Mouse (Mus musculus): Measurements from ENCODE around the gene Brd3.
A peak's percentile ranks its signal among the peaks of the same experiment; 100 is the strongest.

The Brd3 gene

DNA sequence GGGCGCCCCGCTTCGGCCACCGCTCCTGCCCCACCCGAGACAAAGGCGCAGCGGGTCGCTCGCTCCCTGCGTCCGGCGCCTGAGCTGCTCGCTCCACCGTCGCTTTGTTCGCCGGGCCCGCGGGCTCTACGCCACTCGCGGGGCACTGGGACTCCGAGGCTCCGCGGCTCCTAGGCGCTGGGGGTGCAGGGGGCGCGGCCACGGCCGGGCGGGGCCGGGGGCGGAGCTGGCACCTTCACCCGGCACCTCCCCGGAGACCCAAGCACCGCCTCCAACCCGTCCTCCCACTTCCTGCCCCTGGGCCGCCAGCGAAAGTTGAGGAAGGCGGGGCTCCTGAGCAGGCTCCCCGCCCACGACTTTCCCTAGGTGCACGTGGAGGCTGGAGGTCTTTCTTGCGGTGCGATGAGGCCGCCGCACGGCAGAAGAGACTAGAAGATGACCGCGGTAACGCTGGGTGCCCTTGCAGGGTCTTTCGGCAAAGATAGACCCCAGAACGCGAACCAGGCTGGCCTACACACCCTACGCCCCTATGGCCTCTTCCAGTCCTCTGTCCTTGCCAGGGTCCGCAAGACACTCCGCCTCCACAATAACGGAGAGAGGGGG lies 80.5 kb downstream of the Brd3 start, which contains the start of gene Vav2:
Gene Vav2 (minus strand): TSS at position 179 of the 603 bp plus-strand sequence.
- DNase-seq (ENCODE audit: low spot score in 2 of 2), result peak; percentile 69 to 73

DNA sequence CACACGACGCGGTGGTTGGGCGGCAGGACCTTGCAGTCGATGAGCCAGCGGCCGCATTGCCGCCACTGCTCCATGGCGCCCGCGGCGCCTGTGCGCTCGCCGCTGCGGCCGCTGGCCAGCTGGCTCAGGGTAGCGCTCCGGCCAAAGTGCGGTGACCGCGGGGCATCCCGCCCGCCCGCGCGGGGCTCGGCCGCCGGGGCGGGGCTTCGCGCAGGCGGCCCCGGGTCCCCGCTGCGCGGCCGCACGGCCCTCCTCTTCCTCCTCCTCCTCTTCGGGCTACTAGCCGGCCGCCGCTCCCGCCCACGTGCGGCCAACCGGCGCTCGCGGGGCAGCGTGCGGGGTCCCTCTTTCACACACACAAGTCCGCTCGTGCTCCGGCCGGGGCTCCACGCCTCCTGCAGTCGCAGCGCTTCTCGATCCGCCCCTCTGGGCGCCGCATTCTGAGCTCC lies 81.0 kb downstream of the Brd3 start:
- no peak for DNase-seq (ENCODE audit: low spot score in 2 of 2)

DNA sequence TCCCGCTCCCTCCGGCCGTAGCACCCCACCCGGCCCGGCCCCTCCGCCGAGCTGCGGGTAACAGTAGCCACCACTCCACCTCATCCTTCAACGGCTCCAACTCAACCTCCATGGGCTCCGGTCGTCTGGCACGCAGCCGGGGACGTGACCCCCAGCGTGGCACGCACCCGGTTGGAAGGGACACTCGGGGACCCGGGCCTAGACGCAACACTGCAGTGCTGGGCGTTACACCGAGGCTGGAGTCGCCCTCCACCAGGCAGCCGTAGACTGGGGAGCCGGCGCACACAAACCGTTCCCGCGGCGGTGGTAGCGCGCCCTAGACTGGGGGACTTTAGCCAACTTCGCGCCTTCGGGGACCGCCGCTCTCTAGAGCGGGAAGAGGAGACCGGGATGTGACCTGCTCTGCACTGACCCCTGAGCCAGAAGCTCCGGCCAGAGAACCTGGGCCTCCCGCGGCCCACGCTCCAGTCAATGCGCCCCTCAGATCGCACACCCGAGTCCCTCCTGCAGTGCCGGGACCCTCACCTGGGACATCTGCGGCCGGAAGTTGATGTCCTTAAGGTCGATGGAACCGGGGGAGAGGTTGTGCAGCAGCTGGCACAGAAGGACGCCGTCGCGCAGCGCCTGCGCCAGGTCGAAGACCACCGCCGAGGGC lies 81.6 kb downstream of the Brd3 start:
- DNase-seq (ENCODE audit: low spot score in 2 of 2), result no peak

DNA sequence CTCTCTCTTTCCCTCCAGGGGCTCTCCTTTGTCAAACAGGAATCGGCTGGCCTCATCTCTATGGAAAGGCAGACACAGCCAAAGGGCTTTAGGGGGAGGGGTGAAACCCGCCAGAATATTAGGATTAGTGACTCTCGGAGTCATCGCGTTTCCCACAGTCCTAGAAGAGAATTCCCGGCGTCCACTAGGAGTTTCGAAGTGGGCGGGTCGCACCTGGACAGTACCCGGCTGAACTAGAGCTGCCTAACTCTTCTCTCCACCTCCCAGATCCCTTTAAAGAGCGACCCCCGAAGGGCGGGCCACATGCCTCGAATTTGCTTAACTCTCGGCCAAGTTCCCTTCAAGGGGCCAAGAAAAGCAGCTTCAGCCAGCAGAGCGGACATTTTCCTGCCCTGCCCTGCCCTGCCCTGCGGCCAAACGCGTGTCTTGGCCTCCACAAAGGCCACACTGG lies 82.3 kb downstream of the Brd3 start:
- DNase-seq (ENCODE audit: low spot score in 2 of 2), result no peak

DNA sequence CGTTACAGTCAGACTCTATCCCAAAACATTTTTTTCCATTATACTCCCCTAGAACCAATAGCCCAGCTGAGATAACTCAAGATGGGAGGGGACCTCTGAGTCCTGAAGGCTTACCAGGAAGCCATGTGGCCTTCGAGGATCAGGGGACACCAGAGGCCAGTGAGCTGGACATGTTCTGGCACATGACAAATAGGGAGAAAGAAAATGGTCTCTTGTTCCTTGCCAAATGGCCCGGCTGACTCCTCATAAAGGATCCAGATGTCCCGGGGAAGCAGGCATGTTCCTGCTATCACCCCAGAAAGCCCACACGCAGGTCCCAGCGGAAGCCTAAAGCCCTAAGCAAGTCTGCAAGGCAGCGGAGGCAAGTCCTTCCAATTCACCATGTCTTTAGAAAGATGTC lies 83.9 kb downstream of the Brd3 start:
- DNase-seq (ENCODE audit: low spot score in 2 of 2), result no peak

DNA sequence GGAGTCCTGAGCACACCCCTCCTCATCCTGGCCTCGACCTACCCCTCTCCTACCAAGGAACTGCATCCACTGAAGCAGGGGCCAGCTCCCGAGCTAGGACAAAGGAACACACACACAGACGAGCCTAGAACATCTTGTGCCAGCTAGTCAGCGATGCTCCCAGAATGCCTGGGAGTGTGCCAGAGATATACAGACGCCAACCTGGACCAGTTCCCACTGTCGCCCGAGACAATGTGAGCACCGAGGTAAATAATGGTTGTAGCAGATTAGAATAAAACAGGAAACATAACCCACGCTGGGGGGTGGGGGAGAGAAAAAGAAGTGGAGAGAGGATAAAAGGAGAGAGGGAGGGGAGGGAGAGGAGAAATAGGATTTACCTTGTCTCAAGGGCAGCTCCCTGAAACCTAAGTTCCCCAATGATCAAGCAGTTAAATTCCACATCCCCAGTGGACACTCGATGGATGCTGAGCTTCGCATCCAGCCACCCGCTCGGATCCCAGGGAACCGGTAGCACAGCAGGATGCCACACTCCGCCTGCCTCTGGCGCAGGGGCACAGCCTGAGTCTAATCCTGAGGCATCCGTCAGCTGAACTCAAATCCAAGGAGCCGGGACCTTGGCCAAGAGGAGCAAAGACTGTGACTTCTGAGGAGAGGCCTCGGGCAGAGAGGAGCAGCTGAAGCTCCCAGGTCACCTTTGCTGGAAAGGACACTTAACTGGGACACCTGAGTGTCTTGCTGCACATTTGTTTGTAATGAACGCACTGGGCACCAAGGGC lies 86.0 kb downstream of the Brd3 start:
- DNase-seq (ENCODE audit: low spot score in 2 of 2), result peak in 1 of 2 experiments; percentile 61

DNA sequence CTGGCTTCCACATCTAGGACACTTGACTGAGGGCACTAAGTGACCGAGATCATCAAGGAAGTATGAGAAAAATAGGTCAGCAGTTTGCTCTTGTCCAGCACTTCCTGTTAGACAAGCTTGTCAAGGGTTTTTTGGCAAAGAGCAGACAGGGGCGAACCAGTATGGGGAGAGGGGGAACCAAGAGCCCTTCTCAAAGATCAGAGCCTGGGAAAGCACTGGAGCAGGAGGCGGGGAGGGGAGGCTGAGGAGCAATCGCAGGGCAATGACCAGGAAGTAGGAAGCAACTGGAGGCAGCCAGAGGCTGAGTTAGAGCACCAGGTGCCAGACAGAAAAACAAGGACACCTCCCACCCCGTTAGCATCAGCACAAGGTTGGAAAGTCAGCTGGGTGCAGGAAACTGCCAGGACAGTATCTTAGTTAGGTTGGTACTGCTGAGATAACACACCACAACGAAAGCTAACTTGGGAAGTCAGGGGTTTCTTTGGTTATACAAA lies 88.8 kb downstream of the Brd3 start:
- DNase-seq (ENCODE audit: low spot score in 2 of 2), result no peak

DNA sequence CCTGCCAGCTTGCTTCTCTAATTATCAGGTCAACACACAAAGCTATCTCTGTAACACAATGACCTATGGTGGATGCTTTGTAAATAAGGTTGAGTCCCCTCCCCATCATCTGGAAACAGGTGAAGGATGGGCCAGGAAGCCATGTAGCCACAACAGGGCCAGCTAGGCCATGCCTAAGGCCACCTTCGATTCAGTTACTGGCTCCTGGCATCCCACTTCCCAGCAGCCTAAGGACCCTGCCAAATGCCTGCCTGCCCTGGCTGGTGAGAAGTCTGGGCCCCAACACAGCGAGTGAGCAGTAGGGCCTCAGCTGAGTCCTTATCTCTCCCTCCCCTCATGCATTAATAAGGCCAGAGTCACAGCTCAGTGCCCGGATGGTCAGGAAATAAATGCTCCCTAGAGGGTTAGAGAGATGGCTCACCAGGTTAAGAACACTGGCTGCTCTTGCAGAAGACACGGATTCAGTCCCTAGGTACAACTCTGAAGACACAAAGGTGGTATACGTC lies 89.8 kb downstream of the Brd3 start:
- DNase-seq (ENCODE audit: low spot score in 2 of 2), result no peak

DNA sequence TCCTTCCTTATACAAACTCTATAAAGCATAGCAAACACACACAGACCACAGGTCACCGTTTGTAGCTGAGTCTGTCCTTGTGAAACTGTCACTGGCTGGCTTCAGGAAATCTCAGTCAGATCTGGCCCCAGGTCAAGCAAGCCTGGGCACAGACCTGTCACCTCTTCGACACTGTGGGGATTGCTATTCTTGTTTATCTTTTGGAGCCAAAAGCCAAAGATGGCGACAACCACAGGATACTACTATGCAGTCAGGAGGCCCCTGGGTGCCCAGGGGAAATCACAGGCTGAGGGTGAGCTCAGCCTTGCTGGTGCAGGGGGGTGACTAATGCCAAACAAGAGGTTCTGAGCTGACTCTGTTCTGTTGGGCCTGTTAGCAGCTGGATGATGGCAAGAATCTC lies 91.0 kb downstream of the Brd3 start:
- no peak for DNase-seq (ENCODE audit: low spot score in 2 of 2)

DNA sequence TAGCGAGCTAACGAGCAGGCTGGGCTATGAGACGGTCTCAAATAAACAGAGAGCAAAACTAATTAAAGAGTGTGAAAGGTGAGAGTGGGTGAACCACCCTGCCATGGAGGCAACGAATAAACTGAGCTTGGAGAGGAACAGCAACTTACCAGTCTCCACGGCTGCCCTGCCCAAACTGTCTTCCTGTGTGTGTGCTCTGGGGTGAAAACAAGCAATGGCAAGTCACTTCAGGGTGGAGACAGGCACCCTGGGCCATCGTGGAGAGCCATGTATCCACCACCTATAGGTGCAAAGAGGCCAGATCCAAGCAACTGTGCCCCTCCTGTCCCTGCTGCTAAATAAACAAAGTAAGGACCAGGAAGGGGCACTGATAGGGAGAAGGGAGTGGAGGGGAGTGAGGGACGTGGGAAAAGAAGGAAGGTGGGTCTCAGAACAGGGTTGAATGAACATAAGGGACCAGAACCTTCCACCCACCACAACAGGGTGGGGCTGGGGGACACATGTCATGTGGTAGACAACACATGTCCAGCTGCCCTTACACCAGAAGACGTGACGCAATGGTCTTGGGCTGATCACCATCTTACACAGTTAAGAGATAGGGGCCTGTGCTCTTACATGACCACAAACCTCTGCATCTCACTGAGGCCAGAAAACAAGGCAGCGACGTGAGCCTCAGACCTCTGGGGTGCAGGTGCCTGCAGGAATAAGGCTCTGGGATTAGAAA lies 92.2 kb downstream of the Brd3 start:
- no peak for DNase-seq (ENCODE audit: low spot score in 2 of 2)

DNA sequence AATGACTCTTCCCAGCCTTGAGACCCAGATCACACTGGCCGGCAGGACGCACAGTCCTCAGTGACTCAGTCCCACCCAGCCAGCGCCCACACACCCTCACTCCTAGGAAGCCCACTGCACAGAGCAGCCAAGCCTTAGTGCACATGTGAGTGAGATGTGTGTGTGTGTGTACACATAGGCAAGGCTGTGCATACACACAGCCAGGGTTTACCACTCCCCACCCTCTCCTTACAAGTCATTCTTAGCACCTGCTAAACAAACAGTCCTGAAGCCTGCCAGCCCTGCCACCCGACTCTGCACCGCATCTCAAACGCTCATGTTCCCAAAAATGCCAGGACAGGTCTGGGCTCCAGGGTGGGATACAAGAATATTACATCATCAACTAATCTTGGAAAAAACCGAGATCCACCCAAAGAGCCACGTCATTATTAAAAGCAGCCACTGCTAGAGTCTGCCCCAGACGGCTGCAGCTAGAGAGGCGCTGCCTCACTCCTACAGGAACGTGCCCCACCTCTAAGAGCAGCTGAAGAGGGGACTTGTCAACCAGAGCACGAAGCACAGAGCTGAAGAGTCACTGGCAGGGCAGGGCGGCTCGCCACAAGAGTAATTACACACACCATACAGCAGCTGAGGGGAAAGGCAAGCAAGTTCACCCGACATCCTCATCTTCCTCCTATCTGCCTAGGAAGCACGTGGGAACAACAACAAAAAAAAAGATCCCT lies 93.4 kb downstream of the Brd3 start:
- DNase-seq (ENCODE audit: low spot score in 2 of 2), result no peak

DNA sequence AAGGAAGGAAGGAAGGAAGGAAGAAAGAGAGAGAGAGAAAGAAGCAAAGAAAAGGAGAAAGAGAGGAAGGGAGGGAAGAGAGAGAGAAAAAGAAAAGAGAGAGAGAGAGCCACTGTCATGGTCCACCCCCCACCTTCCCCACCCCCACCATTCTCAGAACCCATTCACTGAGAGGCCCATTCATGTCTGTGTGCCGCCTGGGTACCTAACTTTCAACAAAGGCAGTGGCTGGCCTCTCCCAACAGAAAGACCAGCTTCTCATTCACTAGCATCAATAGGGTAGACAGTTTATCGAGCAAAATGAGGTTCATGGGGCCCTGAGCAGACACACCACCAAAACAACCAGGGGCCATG lies 93.9 kb downstream of the Brd3 start:
- DNase-seq (ENCODE audit: low spot score in 2 of 2), result no peak

DNA sequence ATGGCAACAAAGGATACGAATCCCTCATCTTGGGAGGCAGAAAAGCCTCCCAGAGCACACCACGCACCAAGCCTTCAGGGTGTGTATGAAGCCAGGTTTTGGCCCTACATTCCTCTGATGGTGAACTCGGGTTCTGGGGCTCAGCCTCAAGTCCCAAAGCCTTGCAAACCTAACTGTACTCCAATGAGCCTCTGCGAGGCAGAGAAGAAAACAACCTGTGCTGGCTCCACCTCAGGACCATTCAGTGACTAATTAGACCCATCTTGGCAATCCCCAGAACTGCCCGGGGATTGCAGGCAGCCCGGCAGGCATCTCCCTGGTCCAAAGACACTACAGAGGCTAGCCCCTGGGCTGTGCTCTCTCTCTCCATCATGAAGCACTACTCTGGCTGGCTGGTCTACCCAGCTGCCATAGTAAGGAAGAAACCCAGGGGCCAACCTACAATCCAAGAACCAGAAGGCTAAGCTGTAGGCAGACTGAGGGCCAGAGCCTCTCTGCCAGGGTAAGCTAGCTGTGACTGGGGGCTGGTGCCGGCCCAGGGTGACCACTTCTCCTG lies 95.1 kb downstream of the Brd3 start:
- no peak for DNase-seq (ENCODE audit: low spot score in 2 of 2)

DNA sequence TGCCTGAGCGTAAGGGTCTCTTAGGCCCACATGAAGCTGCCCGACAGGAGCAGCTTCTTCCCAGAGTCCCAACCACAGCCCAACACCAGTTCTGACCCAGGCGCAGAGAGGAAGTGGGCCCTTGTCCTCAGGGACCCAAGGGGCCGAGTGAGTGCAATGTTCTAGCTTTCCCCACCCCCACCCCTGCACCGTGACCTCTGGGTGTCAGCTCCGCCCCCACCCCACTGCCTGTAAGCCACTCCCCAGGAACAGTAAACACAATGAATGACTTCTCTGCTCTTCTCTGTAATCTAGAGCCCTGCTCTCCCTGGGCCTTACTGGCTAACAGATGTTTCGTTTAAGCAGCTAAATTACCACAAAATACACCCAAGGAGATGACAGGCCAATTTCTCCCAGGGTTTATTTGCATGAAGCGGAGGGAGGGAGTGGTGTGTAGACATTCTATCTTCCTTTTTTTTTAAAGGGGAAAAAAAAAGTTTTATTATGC lies 95.7 kb downstream of the Brd3 start:
- no peak for DNase-seq (ENCODE audit: low spot score in 2 of 2)

DNA sequence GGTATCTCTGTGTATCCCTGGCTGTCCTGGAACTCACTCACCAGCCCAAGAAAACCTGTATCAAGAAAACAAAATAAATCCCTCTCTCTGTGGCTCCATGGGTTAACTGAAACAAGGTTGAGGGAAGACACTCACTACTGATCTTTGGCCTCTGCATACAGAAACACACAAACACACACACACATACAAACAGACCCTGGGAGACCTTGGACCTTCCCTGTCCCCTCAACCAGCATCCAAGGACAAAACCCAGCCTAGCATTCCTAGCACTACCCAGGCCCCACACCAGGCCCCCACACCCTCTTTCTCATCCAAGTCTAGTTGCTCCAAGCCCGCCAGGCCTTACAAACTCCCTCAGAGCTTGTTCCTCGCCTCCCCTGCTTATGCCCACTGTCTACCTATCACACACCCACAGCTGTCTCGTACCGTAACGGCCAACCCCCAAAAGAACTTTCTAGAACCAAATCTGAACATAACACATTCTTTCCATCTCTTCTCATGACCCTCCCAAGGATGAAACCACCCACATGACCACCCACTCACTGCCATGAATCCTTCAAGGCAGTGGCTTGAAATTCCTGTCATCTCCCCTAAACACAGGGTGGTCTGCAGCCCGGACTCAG lies 96.8 kb downstream of the Brd3 start:
- DNase-seq (ENCODE audit: low spot score in 2 of 2), result no peak

DNA sequence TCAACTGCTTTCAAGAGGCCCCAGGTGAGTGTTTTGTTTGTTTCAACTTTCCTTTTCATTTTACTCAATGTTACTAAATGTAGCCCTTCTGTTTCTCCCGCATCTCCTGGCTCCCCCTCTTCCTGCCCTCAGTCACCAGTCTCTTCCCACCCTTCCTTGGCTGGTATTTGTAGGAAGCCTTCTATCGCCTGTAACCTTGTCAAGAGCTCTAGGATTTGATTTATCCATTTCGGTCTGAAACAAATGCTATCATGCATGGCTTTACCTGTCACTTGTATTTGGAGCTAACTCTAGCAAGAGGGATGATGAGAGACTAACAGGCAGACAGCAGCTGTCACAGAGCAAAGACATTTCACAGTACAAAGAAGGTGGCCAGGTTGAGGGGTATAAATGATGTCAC lies 99.3 kb downstream of the Brd3 start:
- no peak for DNase-seq (ENCODE audit: low spot score in 2 of 2)

DNA sequence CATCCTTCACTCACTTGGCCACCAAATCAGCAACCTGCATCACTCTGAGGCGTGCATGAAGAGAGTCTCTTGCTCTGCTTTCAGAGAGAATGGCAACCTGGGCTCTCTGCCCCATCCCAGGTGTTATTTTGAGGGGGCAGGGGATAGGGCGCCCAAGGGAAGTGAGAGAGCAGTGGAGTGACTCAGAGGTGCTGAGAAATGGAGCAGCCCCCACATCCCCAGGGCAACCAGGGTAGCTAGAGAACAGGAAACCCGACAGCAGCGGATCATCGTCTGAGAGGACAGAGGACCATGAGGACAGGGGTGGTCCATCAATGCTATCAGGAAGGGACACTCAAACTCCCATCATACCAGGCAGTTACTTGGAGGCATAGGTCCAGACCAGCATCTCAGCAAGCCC lies 100.5 kb downstream of the Brd3 start:
- no peak for DNase-seq (ENCODE audit: low spot score in 2 of 2)

DNA sequence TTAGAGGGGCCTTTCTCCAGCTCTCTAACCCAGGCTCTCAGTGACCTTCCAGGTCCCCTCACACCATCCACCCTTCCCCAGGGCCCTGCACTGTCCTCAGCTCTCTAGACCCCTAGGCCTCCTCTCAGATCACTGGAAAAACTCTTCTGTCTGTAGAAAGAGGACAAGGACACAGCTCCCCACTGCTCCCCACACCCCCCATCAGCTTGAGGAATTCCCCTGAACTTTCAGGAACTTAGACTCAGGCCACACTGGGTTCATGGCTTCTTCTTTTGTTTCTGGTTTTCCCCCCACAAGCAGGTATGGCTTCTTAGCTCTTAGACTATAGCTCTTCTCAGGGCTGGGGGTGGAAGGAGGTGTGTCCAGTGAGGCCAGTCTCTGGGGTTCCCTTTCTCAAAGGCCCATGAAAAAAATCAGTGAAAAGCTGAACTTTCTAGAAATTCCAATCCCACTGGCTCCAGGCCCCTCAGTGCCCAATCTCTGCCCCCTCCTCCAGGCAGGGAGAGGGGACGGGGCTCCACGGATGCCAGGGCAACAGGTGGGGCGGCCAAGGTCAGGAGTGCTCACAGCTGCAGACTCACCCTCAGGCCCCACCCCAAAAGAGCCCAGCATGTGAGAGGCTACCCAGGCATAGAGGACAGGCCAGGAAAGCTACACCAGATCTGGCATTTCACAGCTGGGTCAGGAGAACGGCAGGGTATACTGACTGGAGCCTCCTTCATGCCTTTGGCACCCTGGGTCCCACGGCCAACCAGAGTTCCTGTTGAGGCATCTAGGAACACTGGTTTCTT lies 102.2 kb downstream of the Brd3 start:
- DNase-seq (ENCODE audit: low spot score in 2 of 2), result no peak

DNA sequence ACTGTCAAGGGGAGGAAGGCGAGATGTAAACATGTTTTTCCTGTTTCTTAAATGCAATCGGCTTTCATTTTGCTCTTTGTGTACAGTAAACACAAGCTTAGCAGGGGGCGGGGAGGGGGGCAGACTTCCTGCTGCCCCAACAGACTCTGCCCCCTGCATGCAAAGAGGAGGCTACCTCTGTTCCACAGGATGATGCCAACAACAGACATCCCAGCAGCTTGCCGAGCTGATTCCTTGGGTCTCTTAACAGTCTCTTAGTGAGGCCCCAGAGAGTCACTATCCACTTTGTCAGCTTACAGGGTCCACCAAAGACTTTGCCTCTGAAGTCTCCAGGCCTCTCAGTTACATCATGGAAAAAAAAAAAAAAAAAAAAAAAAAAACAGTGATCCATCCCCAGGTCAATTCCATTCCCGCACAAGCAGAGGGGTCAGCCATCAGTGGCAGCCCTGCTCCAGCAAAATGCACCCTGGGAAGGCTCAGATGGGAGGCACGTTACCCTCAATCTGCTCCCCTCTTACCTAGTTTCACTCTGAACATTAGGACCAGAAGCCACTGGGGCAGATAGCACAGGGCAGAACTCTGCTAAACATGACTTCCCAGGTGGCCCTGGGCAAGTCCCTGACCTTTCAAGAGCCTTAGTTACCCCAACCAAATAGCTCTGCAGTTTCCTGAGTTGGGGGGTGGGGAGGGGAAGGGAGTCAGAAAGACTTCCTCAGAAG lies 102.9 kb downstream of the Brd3 start:
- DNase-seq (ENCODE audit: low spot score in 2 of 2), result no peak

Data from right cerebral cortex, adult 2 months (tissue).